Comparison of ENCODE assay signal across 13 mouse cellular contexts in the genomic region with DNA sequence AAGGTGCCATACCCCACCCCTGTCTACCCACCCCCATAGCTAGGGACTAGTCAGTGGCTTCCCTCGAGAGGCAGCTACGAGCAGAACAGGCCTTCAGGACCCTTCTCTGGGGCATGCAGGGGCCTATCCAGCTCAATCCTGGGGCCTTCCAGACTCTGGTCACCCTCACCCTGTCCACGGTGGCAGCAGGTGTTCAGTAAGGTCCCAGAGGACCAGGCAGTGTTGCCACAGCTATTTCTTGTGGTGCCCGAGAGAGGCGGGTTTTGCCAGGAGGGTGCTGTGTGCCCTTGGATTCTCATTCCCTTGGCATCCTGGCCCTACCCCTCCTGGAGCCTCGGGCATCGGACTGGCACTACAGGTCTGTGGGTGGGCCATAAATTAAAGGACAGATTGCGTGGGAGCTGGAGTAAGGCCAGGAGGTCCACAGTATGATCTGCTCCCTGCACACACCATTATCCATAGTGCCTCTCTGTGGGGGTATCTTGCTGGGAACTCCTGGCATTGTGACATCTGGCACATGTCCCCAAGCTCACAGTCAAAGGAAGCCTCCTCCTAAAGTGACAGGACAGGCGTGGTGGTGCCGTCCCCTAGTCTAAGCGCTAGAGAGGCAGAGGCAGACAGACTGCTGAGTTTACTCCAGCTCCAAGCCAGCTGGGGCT. TPM values are rescaled to one million over a fixed set of nuclear protein-coding genes. Genes with fewer than 3 reads are reported as not detected.
DNase-seq lines count a peak whose midpoint lies in the region; ATAC-seq lines count a peak whose summit lies in the region.
"Had no signal": no experiment of that assay in that cellular context is flagged by ENCODE, and none has a peak within 500 bp of the region (broad histone marks: within the 10 kb centered on the region; RNA-seq: fewer than 3 reads in every experiment).

No protein-coding gene starts in this region.

- H3K4me3 ChIP-seq in kidney, embryonic 15.5 days (replicated peaks), result no peak overlapping the region
- no peak overlapping the region for H3K4me3 ChIP-seq in forebrain, embryonic 14.5 days (ENCODE audit: low read depth, low read length)
- H3K4me3 ChIP-seq: embryonic facial prominence, embryonic 12.5 days had no signal

- no peak for ATAC-seq in kidney, embryonic 15.5 days (replicated peaks; ENCODE audit: low FRiP score)
- peak; percentile 56; the same call in 1 of the 2 replicates for ATAC-seq in forebrain, embryonic 14.5 days

- H3K4me2 ChIP-seq in kidney, embryonic 15.5 days, result no peak overlapping the region
- H3K4me2 ChIP-seq in forebrain, embryonic 14.5 days (ENCODE audit: low read length), result no peak overlapping the region
- H3K4me2 ChIP-seq: embryonic facial prominence, embryonic 12.5 days had no signal

- no peak overlapping the region for H3K27ac ChIP-seq in kidney, embryonic 15.5 days
- no peak overlapping the region for H3K27ac ChIP-seq in forebrain, embryonic 14.5 days (ENCODE audit: low read depth, low read length)
- H3K27ac ChIP-seq: embryonic facial prominence, embryonic 12.5 days had no signal

- peaks cover 31% of the 10 kb centered on the region for H3K4me1 ChIP-seq in kidney, embryonic 15.5 days
- peaks cover 7% of the 10 kb centered on the region; the same call in 1 of the 2 replicates for H3K4me1 ChIP-seq in forebrain, embryonic 14.5 days (ENCODE audit: control insufficient read depth, insufficient read depth, low read length)

- DNase-seq in kidney, postnatal 14 days, result no peak
- DNase-seq in ovary, postnatal 36 days (ENCODE audit: low spot score), result peak; percentile 18
- no peak for DNase-seq in ovary, adult 18-20 months (ENCODE audit: low spot score)
- DNase-seq in forebrain, embryonic 14.5 days (ENCODE audit: low spot score), result peak; percentile 52
- peak; percentile 65 for DNase-seq in testis, postnatal 10 days (ENCODE audit: low spot score)
- DNase-seq in right cerebral cortex, postnatal 14 days, result no peak
- DNase-seq in heart, adult 8-10 months (ENCODE audit: low spot score), result no peak
- DNase-seq: cerebellum, adult 11 months; right cerebral cortex, postnatal 25 days had no signal

- H3K9me3 ChIP-seq in kidney, embryonic 15.5 days (replicated peaks), result no peaks in the 10 kb centered on the region
- no peaks in the 10 kb centered on the region for H3K9me3 ChIP-seq in forebrain, embryonic 14.5 days (replicated peaks; ENCODE audit: control insufficient read depth, low read length)
- H3K9me3 ChIP-seq: embryonic facial prominence, embryonic 12.5 days had no signal

- H3K9ac ChIP-seq in kidney, embryonic 15.5 days, result 0 out of 2 replicates have a peak overlapping the region, but pooled peaks have one; percentile 7
- no peak overlapping the region for H3K9ac ChIP-seq in forebrain, embryonic 14.5 days (ENCODE audit: low read length)
- H3K9ac ChIP-seq: embryonic facial prominence, embryonic 12.5 days had no signal

- peaks cover 6% of the 10 kb centered on the region; the same call in 1 of the 2 replicates for H3K27me3 ChIP-seq in kidney, embryonic 15.5 days
- no peaks in the 10 kb centered on the region for H3K27me3 ChIP-seq in forebrain, embryonic 14.5 days (replicated peaks; ENCODE audit: control insufficient read depth, insufficient read depth, low read length)

- no peaks in the 10 kb centered on the region for H3K36me3 ChIP-seq in kidney, embryonic 15.5 days
- H3K36me3 ChIP-seq in forebrain, embryonic 14.5 days (ENCODE audit: control insufficient read depth, insufficient read depth, low read length), result no peaks in the 10 kb centered on the region
- H3K36me3 ChIP-seq: embryonic facial prominence, embryonic 12.5 days had no signal

- 55% methylated on average over 11 of the region's 11 CpGs for WGBS in kidney, embryonic 15.5 days
- WGBS in forebrain, embryonic 14.5 days, result 44% methylated on average over 11 of the region's 11 CpGs

RNA-seq across cellular contexts. Expression of a gene that starts 9.2 kb away (rescaled TPM):
- polyA plus RNA-seq in kidney, embryonic 15.5 days (2015; fragmentation: Nextera tagmentation; extraction: Ambion mirVana), result 0.21 and 0.26 TPM in 2 replicates
- polyA plus RNA-seq in forebrain, embryonic 14.5 days (2014; fragmentation: Nextera tagmentation; extraction: Ambion mirVana), result 0.05 TPM in 1 of 2 replicates, not detected in the other
- total RNA-seq in heart, adult 8-10 months (2022), result not detected
- total RNA-seq: left cerebral cortex, adult 18-20 months had no signal
- polyA plus RNA-seq: heart, postnatal 0 days had no signal

RNA-seq across cellular contexts. Expression of a gene that starts 25.9 kb away (rescaled TPM):
- 0.05 and 0.08 TPM in 2 replicates for polyA plus RNA-seq in kidney, embryonic 15.5 days (2015; fragmentation: Nextera tagmentation; extraction: Ambion mirVana)
- polyA plus RNA-seq in forebrain, embryonic 14.5 days (2014; fragmentation: Nextera tagmentation; extraction: Ambion mirVana), result not detected in 2 replicates
- total RNA-seq in heart, adult 8-10 months (2022), result under 1 TPM; 0.09 to 0.34 (median 0.13) TPM
- total RNA-seq: left cerebral cortex, adult 18-20 months had no signal

Comparison
In these comparisons a context has a peak if more than half of its experiments do, and no peak if none do; other contexts are left out.
1. DNase-seq: peak in ovary, postnatal 36 days (single experiment), forebrain, embryonic 14.5 days (single experiment) and testis, postnatal 10 days (single experiment); none in kidney, postnatal 14 days (single experiment), ovary, adult 18-20 months (single experiment), right cerebral cortex, postnatal 14 days (single experiment) and heart, adult 8-10 months (single experiment).